Mouse (Mus musculus) lung, postnatal 0 days (tissue): Measurements from ENCODE around the gene Col6a1.

Source experiments
- CTCF ChIP-seq: IDR thresholded peaks from 2 replicates; pipeline ENCODE4 v1.5.1; 2016; ENCODE audit warnings: antibody characterized with exemption, mild to moderate bottlenecking
- EP300 ChIP-seq: IDR thresholded peaks from 2 replicates; pipeline ENCODE4 v1.6.1; 2016; ENCODE audit warnings: antibody characterized with exemption, mild to moderate bottlenecking, control low read depth

DNA sequence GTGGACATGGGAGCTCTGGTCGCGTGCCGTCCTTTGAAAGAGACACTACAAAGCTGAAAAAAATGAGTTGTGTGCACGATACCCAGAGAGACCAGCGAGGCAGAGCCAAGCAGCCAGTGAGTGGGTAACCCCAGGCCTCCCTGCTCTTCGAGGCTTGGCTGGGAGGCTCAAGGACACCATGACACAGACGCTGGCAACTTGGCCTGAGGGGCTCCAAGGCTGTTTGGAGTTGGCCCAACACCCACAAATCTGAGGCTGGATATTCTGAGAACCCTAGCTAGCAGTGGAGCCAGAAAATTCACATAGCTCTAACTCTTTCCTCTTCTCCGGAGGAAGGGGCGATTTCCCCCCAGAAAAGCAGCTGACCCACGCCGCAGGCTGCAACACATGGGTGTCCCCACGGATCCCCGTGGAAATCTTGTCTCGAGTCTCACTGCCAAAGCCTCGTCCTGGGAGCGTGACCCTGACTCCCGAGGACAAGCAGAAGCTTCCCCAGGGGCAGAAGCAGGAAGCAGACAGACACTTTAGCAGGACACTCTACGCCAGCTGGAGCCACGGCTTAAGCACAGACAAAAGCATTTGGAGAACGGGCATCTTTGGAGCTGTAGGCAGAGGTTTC, 5.8 kb upstream of the Col6a1 start:
- no peak for TF ChIP-seq EP300
- no peak for TF ChIP-seq CTCF
